Mouse (Mus musculus): ENCODE results near the gene Gm21992.

DNA sequence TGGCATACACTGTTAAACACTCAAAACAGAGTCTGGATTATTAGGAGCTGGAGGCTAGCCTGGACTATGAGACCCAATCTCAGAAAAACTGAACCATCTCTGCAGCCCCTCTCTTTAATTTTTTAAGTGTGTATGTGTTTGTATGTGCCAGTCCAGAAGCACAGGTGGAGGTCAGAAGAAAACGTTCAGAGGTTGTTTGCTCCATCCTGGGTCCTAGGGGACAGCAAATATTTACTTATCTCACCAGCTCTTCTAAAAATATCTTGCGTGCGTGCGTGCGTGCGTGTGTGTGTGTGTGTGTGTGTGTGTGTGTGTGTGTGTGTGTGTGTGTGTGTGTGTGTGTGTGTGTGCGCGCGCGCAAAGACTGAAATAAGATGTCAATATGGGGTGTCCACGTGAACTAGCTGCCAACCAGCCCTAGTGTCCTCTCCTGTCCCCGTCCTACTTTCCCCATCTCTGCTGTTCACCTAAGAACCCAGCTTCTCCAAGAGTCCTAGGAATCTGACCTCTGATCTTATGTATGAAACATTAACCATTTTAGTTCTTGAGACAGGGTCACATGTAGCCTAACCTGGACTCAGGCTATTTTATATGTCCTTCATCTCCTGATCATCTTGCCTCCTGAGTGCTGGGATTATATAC, 43.8 kb downstream of the Gm21992 start:
- TF ChIP-seq CTCF (IDR thresholded peaks at IDR 0.05; ENCODE audit: low read depth) (no peak), EP300 (IDR thresholded peaks at IDR 0.05; ENCODE audit: low read depth) (no peak)
